Mouse (Mus musculus): ENCODE results near the gene Phactr3. TPM values are rescaled to one million over a fixed set of nuclear protein-coding genes. Genes with fewer than 3 reads are reported as not detected.

Phactr3 gene
- total and polyA plus RNA-seq, 3 experiments: 0.39 to 1.3 (median 0.64) TPM

DNA sequence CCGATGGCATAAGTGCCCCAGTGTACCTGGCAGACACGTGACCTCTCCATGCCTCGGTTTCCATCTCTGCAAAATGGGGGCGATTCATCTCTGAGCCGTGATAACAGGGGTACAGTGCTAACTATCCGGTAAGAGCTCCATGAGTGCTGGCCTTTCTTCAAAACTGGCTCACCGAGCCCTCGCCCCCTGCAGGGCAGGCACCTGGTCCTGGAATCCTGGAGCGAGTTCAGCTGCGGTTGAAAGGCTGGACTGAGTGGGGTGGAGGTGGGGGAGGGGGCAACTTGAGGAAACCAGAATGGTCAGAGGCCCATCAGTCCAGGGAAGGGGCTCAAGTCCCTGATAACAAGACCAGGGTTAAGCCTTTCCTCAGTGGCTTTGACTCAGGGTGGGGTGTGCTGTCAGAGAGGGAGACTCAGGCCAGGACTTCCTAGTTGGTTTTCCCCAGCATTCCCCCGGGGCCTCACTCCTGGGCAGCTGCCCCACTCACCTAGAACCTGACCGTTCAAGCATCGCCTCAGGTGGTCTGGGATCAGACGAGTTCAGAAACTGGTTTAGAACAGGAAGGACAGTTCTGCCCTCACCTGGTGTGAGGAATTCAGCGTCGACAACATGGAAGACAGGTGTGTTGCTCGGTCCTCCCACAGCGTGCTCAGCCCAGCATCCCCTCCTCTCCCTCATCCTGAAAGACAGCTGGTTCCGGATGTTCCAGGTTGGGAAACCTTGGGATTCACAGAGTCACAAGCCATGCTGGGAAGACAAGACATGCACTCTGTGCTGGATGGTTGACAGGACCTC is 983 bp downstream of the Phactr3 start:
- 25% methylated on average over 19 of the region's 19 CpGs for WGBS
- intact Hi-C loops (cut with DNase I): no loop called here
- DNase-seq: no peak
- Histone ChIP-seq H3K4me3 (no peak overlapping the region), H3K9ac (ENCODE audit: low read depth, low read length) (no peak overlapping the region), H3K27ac (no peak overlapping the region), H3K36me3 (ENCODE audit: control insufficient read depth, insufficient read depth, low read length) (no peaks in the 10 kb centered on the region), H3K27me3 (ENCODE audit: control insufficient read depth, insufficient read depth, low read length) (peaks cover 7% of the 10 kb centered on the region; the same call in 1 of the 2 replicates), H3K79me2 (replicated peaks; ENCODE audit: control insufficient read depth, insufficient read depth, low read length) (no peaks in the 10 kb centered on the region), H3K4me1 (ENCODE audit: control insufficient read depth, insufficient read depth, low read length) (no peaks in the 10 kb centered on the region)
- no peak for TF ChIP-seq CTCF (IDR thresholded peaks at IDR 0.05)
- TF ChIP-seq POLR2A (IDR thresholded peaks at IDR 0.05; ENCODE audit: insufficient read depth, low read depth, low read length): no peak
- TF ChIP-seq EP300 (IDR thresholded peaks at IDR 0.05; ENCODE audit: insufficient read depth, low read depth, low read length): no peak

DNA sequence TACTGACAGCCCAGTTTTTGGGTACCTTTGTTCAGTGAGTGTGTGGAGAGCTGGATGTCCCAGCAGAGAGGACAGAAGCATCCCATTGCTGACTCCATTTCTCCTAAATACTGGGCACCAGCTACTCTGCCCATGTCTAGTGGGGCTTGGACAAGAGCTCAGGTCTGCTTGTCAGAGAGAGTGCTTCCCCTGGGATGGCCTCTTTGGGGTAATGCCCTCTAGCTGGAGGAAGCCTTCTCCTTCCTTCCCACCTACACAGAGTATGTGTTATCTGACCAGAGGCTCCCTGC is 1.5 kb downstream of the Phactr3 start:
- no peak overlapping the region for H3K4me3 ChIP-seq
- intact Hi-C loops (cut with DNase I): no loop called here
- H3K27ac ChIP-seq: no peak overlapping the region
- no peak for DNase-seq
- peaks cover 7% of the 10 kb centered on the region; the same call in 1 of the 2 replicates for H3K27me3 ChIP-seq (ENCODE audit: control insufficient read depth, insufficient read depth, low read length)
- H3K4me1 ChIP-seq (ENCODE audit: control insufficient read depth, insufficient read depth, low read length): no peaks in the 10 kb centered on the region
- no peak overlapping the region for H3K9ac ChIP-seq (ENCODE audit: low read depth, low read length)
- H3K36me3 ChIP-seq (ENCODE audit: control insufficient read depth, insufficient read depth, low read length): no peaks in the 10 kb centered on the region
- no peaks in the 10 kb centered on the region for H3K79me2 ChIP-seq (replicated peaks; ENCODE audit: control insufficient read depth, insufficient read depth, low read length)
- TF ChIP-seq CTCF (IDR thresholded peaks at IDR 0.05) (no peak), EP300 (IDR thresholded peaks at IDR 0.05; ENCODE audit: insufficient read depth, low read depth, low read length) (no peak), POLR2A (IDR thresholded peaks at IDR 0.05; ENCODE audit: insufficient read depth, low read depth, low read length) (no peak)

DNA sequence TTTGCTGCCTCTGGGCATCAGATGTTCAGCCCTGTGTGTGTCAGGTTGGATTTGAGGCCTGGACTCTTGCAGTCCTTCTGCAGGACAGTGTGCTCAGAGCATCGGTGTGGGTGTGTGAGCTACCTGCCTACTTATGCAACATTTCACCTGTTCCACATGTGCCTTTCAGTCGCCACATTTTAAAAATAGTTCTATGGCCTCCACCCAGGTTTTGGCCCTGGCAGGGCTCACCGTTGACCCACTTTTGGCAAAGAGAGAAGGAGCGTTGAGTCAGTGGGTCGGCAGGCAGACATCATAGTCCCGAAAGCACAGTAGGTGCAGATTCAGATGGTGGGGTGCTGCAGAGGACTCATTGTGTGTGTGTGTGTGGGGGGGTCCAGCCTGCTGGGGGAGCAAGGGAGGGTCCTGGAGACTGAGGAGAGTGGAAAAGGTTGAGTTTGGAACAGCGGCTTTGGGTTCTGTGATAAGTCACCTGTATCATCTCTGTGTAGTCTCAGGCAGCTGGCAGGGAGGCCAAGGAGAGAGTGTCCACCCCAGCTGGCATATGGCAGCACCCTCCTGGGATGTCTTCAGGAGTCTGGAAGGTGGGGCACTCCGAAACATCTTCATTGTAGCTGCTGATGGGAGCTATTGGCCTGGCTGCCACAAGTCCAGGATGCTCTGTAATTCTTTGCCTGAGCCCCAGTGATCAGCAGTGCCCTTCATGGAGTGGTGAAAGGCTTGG is 2.0 kb downstream of the Phactr3 start:
- no peak for DNase-seq
- intact Hi-C loops (cut with DNase I): no loop called here
- Histone ChIP-seq H3K4me1 (ENCODE audit: control insufficient read depth, insufficient read depth, low read length) (no peaks in the 10 kb centered on the region), H3K27me3 (ENCODE audit: control insufficient read depth, insufficient read depth, low read length) (peaks cover 7% of the 10 kb centered on the region; the same call in 1 of the 2 replicates), H3K79me2 (replicated peaks; ENCODE audit: control insufficient read depth, insufficient read depth, low read length) (no peaks in the 10 kb centered on the region), H3K27ac (no peak overlapping the region), H3K36me3 (ENCODE audit: control insufficient read depth, insufficient read depth, low read length) (no peaks in the 10 kb centered on the region), H3K4me3 (no peak overlapping the region), H3K9ac (ENCODE audit: low read depth, low read length) (no peak overlapping the region)
- WGBS: 68% methylated on average over 8 of the region's 8 CpGs
- TF ChIP-seq CTCF (IDR thresholded peaks at IDR 0.05) (no peak), EP300 (IDR thresholded peaks at IDR 0.05; ENCODE audit: insufficient read depth, low read depth, low read length) (no peak), POLR2A (IDR thresholded peaks at IDR 0.05; ENCODE audit: insufficient read depth, low read depth, low read length) (no peak)

DNA sequence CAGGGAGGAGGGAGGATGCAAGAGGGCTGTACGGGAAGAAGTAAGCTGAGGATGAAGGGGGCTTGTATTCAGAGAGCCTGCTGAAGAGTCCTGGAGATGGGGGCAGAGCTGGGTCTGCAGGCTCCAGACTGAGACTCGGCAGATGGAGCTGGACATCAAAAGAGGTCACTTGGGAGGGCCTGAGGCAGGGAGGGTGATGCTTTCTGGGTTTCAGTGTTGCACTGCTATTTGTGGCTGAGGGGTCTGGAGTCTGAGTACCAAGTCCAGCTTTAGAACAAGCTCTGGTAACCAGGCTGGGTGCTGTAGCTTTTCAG is 2.6 kb downstream of the Phactr3 start:
- Histone ChIP-seq H3K4me1 (ENCODE audit: control insufficient read depth, insufficient read depth, low read length) (no peaks in the 10 kb centered on the region), H3K27me3 (ENCODE audit: control insufficient read depth, insufficient read depth, low read length) (peaks cover 7% of the 10 kb centered on the region; the same call in 1 of the 2 replicates), H3K36me3 (ENCODE audit: control insufficient read depth, insufficient read depth, low read length) (no peaks in the 10 kb centered on the region), H3K9ac (ENCODE audit: low read depth, low read length) (no peak overlapping the region), H3K27ac (no peak overlapping the region), H3K4me3 (no peak overlapping the region), H3K79me2 (replicated peaks; ENCODE audit: control insufficient read depth, insufficient read depth, low read length) (no peaks in the 10 kb centered on the region)
- intact Hi-C loops (cut with DNase I): no loop called here
- WGBS: 43% methylated on average over 2 of the region's 2 CpGs
- TF ChIP-seq CTCF (IDR thresholded peaks at IDR 0.05): no peak
- no peak for TF ChIP-seq EP300 (IDR thresholded peaks at IDR 0.05; ENCODE audit: insufficient read depth, low read depth, low read length)
- TF ChIP-seq POLR2A (IDR thresholded peaks at IDR 0.05; ENCODE audit: insufficient read depth, low read depth, low read length): no peak
- no peak for DNase-seq

DNA sequence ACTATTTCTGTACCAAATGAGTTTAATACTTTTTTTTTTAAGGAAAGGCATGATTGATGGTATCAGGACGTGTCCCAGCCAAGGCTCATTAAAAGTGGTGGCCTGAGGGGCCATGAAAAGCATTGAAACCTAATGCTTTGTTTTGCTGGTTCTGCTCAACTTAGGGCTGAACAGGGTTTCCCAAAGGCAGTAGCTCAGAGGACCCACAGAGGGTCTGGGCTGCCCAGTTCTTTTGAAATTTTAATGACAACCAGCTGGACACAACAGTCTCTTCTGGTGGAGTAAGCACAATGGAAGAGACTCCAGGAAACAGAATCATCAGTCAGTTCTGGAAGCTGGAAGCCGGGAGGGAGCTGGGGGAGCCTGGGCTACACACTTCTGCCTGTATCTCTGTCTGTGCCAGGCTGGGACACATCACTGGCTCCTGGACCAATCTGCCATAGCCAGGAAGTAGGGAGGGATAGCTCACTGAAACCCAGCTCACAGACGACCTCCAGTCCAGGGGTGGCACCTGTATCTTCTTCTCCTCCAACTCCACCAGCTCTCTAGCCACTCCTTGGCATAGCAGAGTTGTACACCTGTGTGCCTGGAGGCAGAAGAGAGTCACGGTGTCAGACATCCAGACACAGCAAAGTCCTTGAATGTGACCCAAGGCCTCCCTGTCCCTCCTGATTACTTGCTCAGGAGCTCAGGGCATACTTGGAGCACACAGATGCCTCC is 3.3 kb downstream of the Phactr3 start:
- no peaks in the 10 kb centered on the region for H3K4me1 ChIP-seq (ENCODE audit: control insufficient read depth, insufficient read depth, low read length)
- H3K79me2 ChIP-seq (replicated peaks; ENCODE audit: control insufficient read depth, insufficient read depth, low read length): no peaks in the 10 kb centered on the region
- H3K36me3 ChIP-seq (ENCODE audit: control insufficient read depth, insufficient read depth, low read length): no peaks in the 10 kb centered on the region
- DNase-seq: no peak
- intact Hi-C loops (cut with DNase I): no loop called here
- TF ChIP-seq EP300 (IDR thresholded peaks at IDR 0.05; ENCODE audit: insufficient read depth, low read depth, low read length) (no peak), POLR2A (IDR thresholded peaks at IDR 0.05; ENCODE audit: insufficient read depth, low read depth, low read length) (no peak), CTCF (IDR thresholded peaks at IDR 0.05) (no peak)
- H3K27ac ChIP-seq: no peak overlapping the region
- 45% methylated on average over 4 of the region's 4 CpGs for WGBS
- H3K4me3 ChIP-seq: no peak overlapping the region
- no peak overlapping the region for H3K9ac ChIP-seq (ENCODE audit: low read depth, low read length)
- peaks cover 7% of the 10 kb centered on the region; the same call in 1 of the 2 replicates for H3K27me3 ChIP-seq (ENCODE audit: control insufficient read depth, insufficient read depth, low read length)

Measured in heart, adult 2 months (tissue).